In the genomic region with DNA sequence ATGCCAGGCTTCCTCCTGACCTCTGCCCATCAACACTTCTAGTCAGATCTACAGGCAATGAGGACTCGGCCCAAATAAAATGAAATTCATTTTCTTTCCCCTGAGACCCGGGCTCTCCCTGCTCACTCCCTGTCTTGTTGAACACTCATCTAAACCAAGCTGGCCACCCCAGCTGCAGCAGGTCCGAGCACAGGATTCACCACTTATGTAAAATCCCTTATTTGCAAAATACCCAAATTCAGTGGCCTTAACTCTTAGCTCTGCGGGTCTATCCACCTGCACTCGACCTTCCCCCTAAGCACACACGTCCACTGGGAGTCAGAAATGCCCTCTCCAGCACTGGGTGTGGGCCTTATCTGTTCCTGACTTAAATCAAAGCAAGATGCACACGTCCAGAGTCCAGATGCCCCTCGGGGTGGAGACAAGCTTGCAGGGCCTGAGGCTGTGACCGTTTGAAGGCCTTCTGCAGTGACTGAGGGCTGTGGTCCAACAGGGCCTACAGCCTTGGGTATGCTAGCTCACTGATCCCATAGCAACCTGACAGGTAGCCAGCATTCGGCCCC, we compare ENCODE assay signal across 1 mouse cellular context.
TF ChIP-seq lines count a peak whose summit lies in the region.

No protein-coding gene starts in this region.

TF ChIP-seq in CH12.LX, 34 proteins besides CTCF, POLR2A, EP300 and RAD21:
- TF ChIP-seq MXI1 (IDR thresholded peaks at IDR 0.05; ENCODE audit: low read depth, low read length) (peak; percentile 87), MAZ (IDR thresholded peaks at IDR 0.05; ENCODE audit: low read depth, low read length) (peak; percentile 85), KAT2A (IDR thresholded peaks at IDR 0.05; ENCODE audit: insufficient replicate concordance, low read length) (peak; percentile 79), MYC (IDR thresholded peaks at IDR 0.05; ENCODE audit: low read depth, low read length) (peak; percentile 85), MAFK (IDR thresholded peaks at IDR 0.05; ENCODE audit: insufficient replicate concordance, low read length) (peak; percentile 75), BHLHE40 (IDR thresholded peaks at IDR 0.05; ENCODE audit: low read depth, low read length) (peak; percentile 91), E2F4 (IDR thresholded peaks at IDR 0.05; ENCODE audit: insufficient replicate concordance, low read depth, low read length) (no peak; the same call in 1 of the 2 replicates), TBP (conservative IDR thresholded peaks at IDR 0.05; ENCODE audit: low read depth, low read length) (peak; percentile 93), TCF12 (IDR thresholded peaks at IDR 0.05; ENCODE audit: low read depth, low read length) (peak; percentile 99), PAX5 (IDR thresholded peaks at IDR 0.05; ENCODE audit: low read length) (no peak), NRF1 (IDR thresholded peaks at IDR 0.05; ENCODE audit: low read depth, low read length) (no peak), ZNF384 (IDR thresholded peaks at IDR 0.05; ENCODE audit: low read depth, low read length) (no peak; the same call in none of the 2 replicates), ETS1 (conservative IDR thresholded peaks at IDR 0.05; ENCODE audit: low read depth, low read length) (peak; percentile 96), USF2 (conservative IDR thresholded peaks at IDR 0.05; ENCODE audit: low read depth, low read length) (no peak), USF1 (IDR thresholded peaks at IDR 0.05; ENCODE audit: low read depth, low read length) (no peak), JUN (IDR thresholded peaks at IDR 0.05; ENCODE audit: insufficient read depth, low read depth, low read length) (peak; percentile 41; the same call in 1 of the 2 replicates), CHD2 (IDR thresholded peaks at IDR 0.05; ENCODE audit: low read length) (peak; percentile 75), JUND (conservative IDR thresholded peaks at IDR 0.05; ENCODE audit: low read depth, low read length) (peak; percentile 73), CHD1 (IDR thresholded peaks at IDR 0.05; ENCODE audit: low read depth, low read length) (no peak), GABPA (IDR thresholded peaks at IDR 0.05; ENCODE audit: insufficient replicate concordance, low read depth, low read length) (no peak), ZMIZ1 (IDR thresholded peaks at IDR 0.05; ENCODE audit: low read depth, low read length) (peak; percentile 92), MEF2A (IDR thresholded peaks at IDR 0.05; ENCODE audit: borderline replicate concordance, low read depth, low read length) (peak; percentile 92), NELFE (IDR thresholded peaks at IDR 0.05; ENCODE audit: low read depth, low read length) (peak; percentile 83), ELF1 (IDR thresholded peaks at IDR 0.05; ENCODE audit: low read depth, low read length) (0 out of 2 replicates have a peak, but pooled peaks have one; percentile 10), ZC3H11A (IDR thresholded peaks at IDR 0.05; ENCODE audit: low read depth, low read length) (no peak), UBTF (IDR thresholded peaks at IDR 0.05; ENCODE audit: low read depth, low read length) (0 out of 2 replicates have a peak, but pooled peaks have one; percentile 36), MAX (IDR thresholded peaks at IDR 0.05; ENCODE audit: low read length) (peak; percentile 53), SIN3A (IDR thresholded peaks at IDR 0.05; ENCODE audit: low read length) (peak; percentile 95), RCOR1 (conservative IDR thresholded peaks at IDR 0.05; ENCODE audit: low read depth, low read length) (peak; percentile 88), IRF4 (IDR thresholded peaks at IDR 0.05; ENCODE audit: low read depth, low read length) (peak; percentile 87), HCFC1 (IDR thresholded peaks at IDR 0.05; ENCODE audit: low read depth, low read length) (peak; percentile 46; the same call in 1 of the 2 replicates)
TF ChIP-seq in CH12.LX: peak in this region for 22.
